Mouse (Mus musculus) stomach, embryonic 16.5 days (tissue): ENCODE measurements at regions not wholly inside any gene's neighbourhood (a gene's known extent, or its start where the extent isn't known, plus 50 kb on each side); places are given as distances from the start of the nearest gene placed in this dataset.
A peak's percentile ranks its signal among the peaks of the same experiment; 100 is the strongest.

Experiments used
- ATAC-seq: fragments of 200-750 bp; cut with Nextera tagmentation; 2 replicates; pipeline ENCODE4 v1.8.0; 2017; ENCODE audit warnings: moderate number of reproducible peaks, moderate TSS enrichment; ENCODE audit not compliant: insufficient read depth, low FRiP score
- H3K27ac ChIP-seq: fragments of 300-500 bp; sonication (generic); 2 replicates; pipeline ENCODE4 v1.5.1; 2014; ENCODE audit warnings: low read length
- H3K27me3 ChIP-seq: fragments of 300-500 bp; sonication (generic); 2 replicates; pipeline ENCODE4 v1.6.1; 2014; ENCODE audit warnings: low read length, control low read depth, mixed read lengths; ENCODE audit not compliant: control insufficient read depth, insufficient read depth
- H3K36me3 ChIP-seq: fragments of 300-500 bp; sonication (generic); 2 replicates; pipeline ENCODE4 v1.6.1; 2014; ENCODE audit warnings: low read length; ENCODE audit not compliant: control insufficient read depth, insufficient read depth
- H3K4me1 ChIP-seq: fragments of 300-500 bp; sonication (generic); 2 replicates; pipeline ENCODE4 v1.6.1; 2014; ENCODE audit warnings: low read length, control low read depth, mixed read lengths; ENCODE audit not compliant: control insufficient read depth, insufficient read depth
- H3K4me2 ChIP-seq: fragments of 300-500 bp; sonication (generic); 2 replicates; pipeline ENCODE4 v1.6.1; 2014; ENCODE audit warnings: low read depth, low read length, mixed read lengths
- H3K4me3 ChIP-seq: fragments of 300-500 bp; sonication (generic); replicated peaks from 2 replicates; pipeline ENCODE4 v1.5.1; 2014; ENCODE audit warnings: mild to moderate bottlenecking, low read length
- H3K9ac ChIP-seq: fragments of 300-500 bp; sonication (generic); 2 replicates; pipeline ENCODE4 v1.6.1; 2014; ENCODE audit warnings: low read length
- H3K9me3 ChIP-seq: fragments of 300-500 bp; sonication (generic); replicated peaks from 2 replicates; pipeline ENCODE4 v1.6.1; 2016; ENCODE audit warnings: low read length, control low read depth; ENCODE audit not compliant: control insufficient read depth
- WGBS: fragments of 180-500 bp; shearing (Covaris S2); extraction: QIAGEN DNeasy Blood & Tissue Kit; methylation state at CpG from one replicate; pipeline ENCODE4 v1.1.7; 2014; 5-methylcytosine and 5-hydroxymethylcytosine counted together

- ATAC-seq = no peak
- no peak overlapping the region for H3K4me2 ChIP-seq
- WGBS = 51% methylated on average over 2 of the region's 2 CpGs
- H3K27ac ChIP-seq = no peak overlapping the region
- H3K4me1 ChIP-seq = no peaks in the 10 kb centered on the region
- H3K9me3 ChIP-seq = no peaks in the 10 kb centered on the region
- H3K36me3 ChIP-seq = no peaks in the 10 kb centered on the region
- no peak overlapping the region for H3K9ac ChIP-seq
- H3K4me3 ChIP-seq = no peak overlapping the region
- H3K27me3 ChIP-seq = peaks cover 4% of the 10 kb centered on the region
These were observed 339.0 kb downstream of the Bcor start for GRCm38 (mm10) chrX:11821165-11821564.

GRCm38 (mm10) chrX:11821880-11822768 is 338.0 kb downstream of the Bcor start:
- ATAC-seq = no peak
- no peak overlapping the region for H3K4me3 ChIP-seq
- no peak overlapping the region for H3K9ac ChIP-seq
- H3K4me1 ChIP-seq = no peaks in the 10 kb centered on the region
- H3K27ac ChIP-seq = no peak overlapping the region
- H3K36me3 ChIP-seq = no peaks in the 10 kb centered on the region
- no peak overlapping the region for H3K4me2 ChIP-seq
- H3K27me3 ChIP-seq = peaks cover 4% of the 10 kb centered on the region
- H3K9me3 ChIP-seq = no peaks in the 10 kb centered on the region
- 66% methylated on average over 16 of the region's 16 CpGs for WGBS

- no peak overlapping the region for H3K9ac ChIP-seq
- H3K4me2 ChIP-seq = no peak overlapping the region
- H3K27ac ChIP-seq = no peak overlapping the region
- ATAC-seq = no peak
- no peaks in the 10 kb centered on the region for H3K36me3 ChIP-seq
- WGBS = 81% methylated on average over 1 of the region's 1 CpGs
- no peak overlapping the region for H3K4me3 ChIP-seq
- peaks cover 7% of the 10 kb centered on the region; the same call in 1 of the 2 replicates for H3K27me3 ChIP-seq
- no peaks in the 10 kb centered on the region for H3K4me1 ChIP-seq
- no peaks in the 10 kb centered on the region for H3K9me3 ChIP-seq
These were observed 334.2 kb downstream of the Bcor start for GRCm38 (mm10) chrX:11825948-11826347.

GRCm38 (mm10) chrX:11826737-11827408 is 333.3 kb downstream of the Bcor start:
- H3K27me3 ChIP-seq = peaks cover 7% of the 10 kb centered on the region; the same call in 1 of the 2 replicates
- H3K9me3 ChIP-seq = no peaks in the 10 kb centered on the region
- H3K4me3 ChIP-seq = no peak overlapping the region
- 23% methylated on average over 20 of the region's 20 CpGs for WGBS
- H3K36me3 ChIP-seq = no peaks in the 10 kb centered on the region
- no peak overlapping the region for H3K4me2 ChIP-seq
- no peak overlapping the region for H3K27ac ChIP-seq
- no peak; the same call in 1 of the 2 replicates for ATAC-seq
- H3K9ac ChIP-seq = no peak overlapping the region
- no peaks in the 10 kb centered on the region for H3K4me1 ChIP-seq

- Histone ChIP-seq H3K36me3 (no peaks in the 10 kb centered on the region), H3K4me3 (no peak overlapping the region), H3K9ac (no peak overlapping the region), H3K27me3 (peaks cover 4% of the 10 kb centered on the region; the same call in 1 of the 2 replicates), H3K4me1 (no peaks in the 10 kb centered on the region), H3K4me2 (no peak overlapping the region), H3K27ac (no peak overlapping the region), H3K9me3 (no peaks in the 10 kb centered on the region)
- 69% methylated on average over 12 of the region's 12 CpGs for WGBS
- no peak for ATAC-seq
These were observed 330.6 kb downstream of the Bcor start for GRCm38 (mm10) chrX:11829411-11830002.

GRCm38 (mm10) chrX:11837566-11837965 is 322.6 kb downstream of the Bcor start:
- 32% methylated on average over 5 of the region's 5 CpGs for WGBS
- H3K27ac ChIP-seq = peak overlapping the region; percentile 51; the same call in 1 of the 2 replicates

GRCm38 (mm10) chrX:11839665-11840245 is 320.4 kb downstream of the Bcor start:
- H3K9me3 ChIP-seq = no peaks in the 10 kb centered on the region
- H3K4me2 ChIP-seq = no peak overlapping the region
- peaks cover 6% of the 10 kb centered on the region for H3K27me3 ChIP-seq
- H3K9ac ChIP-seq = no peak overlapping the region
- WGBS = 65% methylated on average over 12 of the region's 12 CpGs
- peaks cover 3% of the 10 kb centered on the region; the same call in 1 of the 2 replicates for H3K4me1 ChIP-seq
- H3K27ac ChIP-seq = no peak overlapping the region; the same call in 1 of the 2 replicates
- no peaks in the 10 kb centered on the region for H3K36me3 ChIP-seq
- no peak overlapping the region for H3K4me3 ChIP-seq
- no peak for ATAC-seq

More at GRCm38 (mm10) chrX:11837566-11837965, 322.6 kb downstream of the Bcor start:
- Histone ChIP-seq H3K9ac (no peak overlapping the region), H3K4me2 (no peak overlapping the region), H3K4me3 (no peak overlapping the region), H3K4me1 (peaks cover 3% of the 10 kb centered on the region; the same call in 1 of the 2 replicates), H3K36me3 (no peaks in the 10 kb centered on the region), H3K9me3 (no peaks in the 10 kb centered on the region), H3K27me3 (peaks cover 8% of the 10 kb centered on the region)
- no peak for ATAC-seq

GRCm38 (mm10) chrX:11840319-11841035 is 319.7 kb downstream of the Bcor start:
- Histone ChIP-seq H3K4me2 (no peak overlapping the region), H3K4me3 (no peak overlapping the region), H3K9ac (no peak overlapping the region), H3K9me3 (no peaks in the 10 kb centered on the region), H3K27ac (peak overlapping the region; percentile 25), H3K4me1 (peaks cover 3% of the 10 kb centered on the region; the same call in 1 of the 2 replicates), H3K36me3 (no peaks in the 10 kb centered on the region), H3K27me3 (peaks cover 6% of the 10 kb centered on the region)
- WGBS = 59% methylated on average over 10 of the region's 11 CpGs
- no peak for ATAC-seq
